In genomic region chr2:103461743-103462142, GRCm38 (mm10) we compare ENCODE assay signal across 11 mouse cellular contexts. TPM values are rescaled to one million over a fixed set of nuclear protein-coding genes. Genes with fewer than 3 reads are reported as not detected.
A peak's percentile ranks its signal among the peaks of the same experiment; 100 is the strongest.
DNase-seq lines count a peak whose midpoint lies in the region; ATAC-seq lines count a peak whose summit lies in the region.
"Had no signal": no experiment of that assay in that cellular context is flagged by ENCODE, and none has a peak within 500 bp of the region (broad histone marks: within the 10 kb centered on the region; RNA-seq: fewer than 3 reads in every experiment).

No protein-coding gene starts in this region.

- H3K4me2 ChIP-seq in forebrain, embryonic 12.5 days = no peak overlapping the region
- no peak overlapping the region for H3K4me2 ChIP-seq in forebrain, embryonic 11.5 days (ENCODE audit: low read depth, low read length, severe bottlenecking)
- no peak overlapping the region for H3K4me2 ChIP-seq in midbrain, embryonic 12.5 days (replicated peaks)
- H3K4me2 ChIP-seq in stomach, embryonic 16.5 days (ENCODE audit: low read depth, low read length) = no peak overlapping the region
- H3K4me2 ChIP-seq: liver, embryonic 13.5 days had no signal

- H3K36me3 ChIP-seq in forebrain, embryonic 12.5 days (replicated peaks) = peaks cover 74% of the 10 kb centered on the region
- H3K36me3 ChIP-seq in forebrain, embryonic 11.5 days (ENCODE audit: control insufficient read depth, insufficient read depth, low read length) = no peaks in the 10 kb centered on the region
- peaks cover 77% of the 10 kb centered on the region for H3K36me3 ChIP-seq in midbrain, embryonic 12.5 days
- peaks cover 90% of the 10 kb centered on the region for H3K36me3 ChIP-seq in midbrain, embryonic 10.5 days
- H3K36me3 ChIP-seq in stomach, embryonic 16.5 days (ENCODE audit: control insufficient read depth, insufficient read depth, low read length) = peaks cover 11% of the 10 kb centered on the region; the same call in 1 of the 2 replicates

- H3K9me3 ChIP-seq in forebrain, embryonic 12.5 days = no peaks in the 10 kb centered on the region
- no peaks in the 10 kb centered on the region for H3K9me3 ChIP-seq in forebrain, embryonic 11.5 days (ENCODE audit: control insufficient read depth, low read length)
- no peaks in the 10 kb centered on the region for H3K9me3 ChIP-seq in midbrain, embryonic 12.5 days
- H3K9me3 ChIP-seq in midbrain, embryonic 10.5 days (replicated peaks) = no peaks in the 10 kb centered on the region
- H3K9me3 ChIP-seq in stomach, embryonic 16.5 days (replicated peaks; ENCODE audit: control insufficient read depth, low read length) = no peaks in the 10 kb centered on the region
- H3K9me3 ChIP-seq: liver, embryonic 13.5 days had no signal

- no peak overlapping the region for H3K4me3 ChIP-seq in forebrain, embryonic 12.5 days (replicated peaks)
- no peak overlapping the region for H3K4me3 ChIP-seq in forebrain, embryonic 11.5 days (ENCODE audit: low read depth, low read length)
- no peak overlapping the region for H3K4me3 ChIP-seq in midbrain, embryonic 12.5 days
- no peak overlapping the region for H3K4me3 ChIP-seq in midbrain, embryonic 10.5 days
- no peak overlapping the region for H3K4me3 ChIP-seq in stomach, embryonic 16.5 days (replicated peaks; ENCODE audit: low read length)
- H3K4me3 ChIP-seq: liver, embryonic 13.5 days had no signal

- ATAC-seq in forebrain, embryonic 12.5 days (ENCODE audit: low FRiP score) = no peak
- no peak for ATAC-seq in forebrain, embryonic 11.5 days (replicated peaks; ENCODE audit: low FRiP score)
- no peak for ATAC-seq in midbrain, embryonic 12.5 days (ENCODE audit: low FRiP score, low read depth)
- no peak for ATAC-seq in stomach, embryonic 16.5 days (ENCODE audit: insufficient read depth, low FRiP score)
- ATAC-seq in megakaryocyte-erythroid progenitor cell, adult 5-6 weeks (replicated peaks; ENCODE audit: low FRiP score, low TSS enrichment, poor library complexity, severe bottlenecking) = no peak
- ATAC-seq: Patski had no signal

- H3K27me3 ChIP-seq in forebrain, embryonic 12.5 days = no peaks in the 10 kb centered on the region
- H3K27me3 ChIP-seq in forebrain, embryonic 11.5 days (ENCODE audit: control insufficient read depth, insufficient read depth, low read length) = no peaks in the 10 kb centered on the region
- H3K27me3 ChIP-seq in midbrain, embryonic 12.5 days = no peaks in the 10 kb centered on the region
- H3K27me3 ChIP-seq in midbrain, embryonic 10.5 days (ENCODE audit: low read depth, poor library complexity, severe bottlenecking) = no peaks in the 10 kb centered on the region
- H3K27me3 ChIP-seq in stomach, embryonic 16.5 days (ENCODE audit: control insufficient read depth, insufficient read depth, low read length) = no peaks in the 10 kb centered on the region
- H3K27me3 ChIP-seq: liver, embryonic 13.5 days; Patski had no signal

- DNase-seq in forebrain, embryonic 11.5 days (ENCODE audit: low spot score) = no peak
- DNase-seq in midbrain, embryonic 10.5 days (ENCODE audit: low spot score) = no peak
- peak; percentile 63 for DNase-seq in hindlimb bud, embryonic 11.5 days (ENCODE audit: extremely low spot score, low read depth, low spot score)
- DNase-seq in right cerebral cortex, adult 18-20 months = no peak
- DNase-seq: heart, postnatal 36 days; liver, embryonic 13.5 days had no signal

- no peaks in the 10 kb centered on the region for H3K4me1 ChIP-seq in forebrain, embryonic 12.5 days
- no peaks in the 10 kb centered on the region for H3K4me1 ChIP-seq in forebrain, embryonic 11.5 days (replicated peaks; ENCODE audit: control insufficient read depth, insufficient read depth, low read length)
- H3K4me1 ChIP-seq in midbrain, embryonic 12.5 days = no peaks in the 10 kb centered on the region
- H3K4me1 ChIP-seq in midbrain, embryonic 10.5 days = no peaks in the 10 kb centered on the region
- 0 out of 2 replicates have a peak, but pooled peaks cover 4% of the 10 kb centered on the region for H3K4me1 ChIP-seq in stomach, embryonic 16.5 days (ENCODE audit: control insufficient read depth, insufficient read depth, low read length)

- no peak overlapping the region for H3K9ac ChIP-seq in forebrain, embryonic 12.5 days
- no peak overlapping the region for H3K9ac ChIP-seq in forebrain, embryonic 11.5 days (ENCODE audit: low read length)
- no peak overlapping the region for H3K9ac ChIP-seq in midbrain, embryonic 12.5 days (replicated peaks)
- no peak overlapping the region for H3K9ac ChIP-seq in stomach, embryonic 16.5 days (ENCODE audit: low read length)
- H3K9ac ChIP-seq: liver, embryonic 13.5 days had no signal

- 0 out of 2 replicates have a peak overlapping the region, but pooled peaks have one; percentile 27 for H3K27ac ChIP-seq in forebrain, embryonic 12.5 days
- no peak overlapping the region for H3K27ac ChIP-seq in forebrain, embryonic 11.5 days (ENCODE audit: low read depth, low read length)
- 0 out of 2 replicates have a peak overlapping the region, but pooled peaks have one; percentile 8 for H3K27ac ChIP-seq in midbrain, embryonic 12.5 days (replicated peaks)
- no peak overlapping the region for H3K27ac ChIP-seq in midbrain, embryonic 10.5 days (replicated peaks)
- peak overlapping the region; percentile 15; the same call in 1 of the 2 replicates for H3K27ac ChIP-seq in stomach, embryonic 16.5 days (ENCODE audit: low read length)
- H3K27ac ChIP-seq: liver, embryonic 13.5 days had no signal

- 35% methylated on average over 9 of the region's 9 CpGs for WGBS in forebrain, embryonic 12.5 days
- WGBS in forebrain, embryonic 11.5 days = 47% methylated on average over 9 of the region's 9 CpGs
- 56% methylated on average over 9 of the region's 9 CpGs for WGBS in midbrain, embryonic 12.5 days
- WGBS in midbrain, embryonic 10.5 days = 73% methylated on average over 9 of the region's 9 CpGs
- WGBS in stomach, embryonic 16.5 days = 27% methylated on average over 9 of the region's 9 CpGs

RNA-seq across cellular contexts. Expression of gene Cat, which starts 23.2 kb away (rescaled TPM):
- polyA plus RNA-seq in forebrain, embryonic 12.5 days (2016; fragmentation: Nextera tagmentation; extraction: Ambion mirVana) = 93.8 and 103 TPM in 2 replicates
- polyA plus RNA-seq in forebrain, embryonic 11.5 days (2014; fragmentation: Nextera tagmentation; extraction: Ambion mirVana) = 137 and 139 TPM in 2 replicates
- polyA plus RNA-seq in midbrain, embryonic 12.5 days (2016; fragmentation: Nextera tagmentation; extraction: Ambion mirVana) = 101 and 110 TPM in 2 replicates
- polyA plus RNA-seq in midbrain, embryonic 10.5 days (2016; fragmentation: Nextera tagmentation; extraction: Ambion mirVana) = 102 and 115 TPM in 2 replicates
- polyA plus RNA-seq in stomach, embryonic 16.5 days (2015; fragmentation: Nextera tagmentation; extraction: Ambion mirVana) = 118 TPM in 2 replicates
- 79.6 and 84.5 TPM in 2 replicates for total RNA-seq in megakaryocyte-erythroid progenitor cell, adult 5-6 weeks (2014; fragmentation: Nextera tagmentation)
- total RNA-seq in megakaryocyte-erythroid progenitor cell, adult 5-6 weeks (2017) = 45.0 and 46.0 TPM in 2 replicates

RNA-seq across cellular contexts. Expression of gene Elf5, which starts 50.3 kb away (rescaled TPM):
- 0.60 TPM in 2 replicates for polyA plus RNA-seq in forebrain, embryonic 12.5 days (2016; fragmentation: Nextera tagmentation; extraction: Ambion mirVana)
- polyA plus RNA-seq in forebrain, embryonic 11.5 days (2014; fragmentation: Nextera tagmentation; extraction: Ambion mirVana) = 0.11 and 0.12 TPM in 2 replicates
- 0.10 TPM in 1 of 2 replicates, not detected in the other for polyA plus RNA-seq in midbrain, embryonic 12.5 days (2016; fragmentation: Nextera tagmentation; extraction: Ambion mirVana)
- not detected in 2 replicates for polyA plus RNA-seq in midbrain, embryonic 10.5 days (2016; fragmentation: Nextera tagmentation; extraction: Ambion mirVana)
- 3.3 and 4.7 TPM in 2 replicates for polyA plus RNA-seq in stomach, embryonic 16.5 days (2015; fragmentation: Nextera tagmentation; extraction: Ambion mirVana)
- not detected in 2 replicates for total RNA-seq in megakaryocyte-erythroid progenitor cell, adult 5-6 weeks (2014; fragmentation: Nextera tagmentation)
- total RNA-seq in megakaryocyte-erythroid progenitor cell, adult 5-6 weeks (2017) = not detected in 2 replicates
- total RNA-seq: heart, postnatal 36 days had no signal
- polyA plus RNA-seq: Patski had no signal

Comparison
In these comparisons a context has a peak if more than half of its experiments do, and no peak if none do; other contexts are left out.
1. H3K27ac ChIP-seq: peak in forebrain, embryonic 12.5 days (single experiment), midbrain, embryonic 12.5 days (single experiment) and stomach, embryonic 16.5 days (single experiment); none in forebrain, embryonic 11.5 days (single experiment) and midbrain, embryonic 10.5 days (single experiment).